Mouse (Mus musculus) T-helper 17 cell (primary cell): ENCODE data around the gene Anapc15-ps.
"Not testable (repeated sequence)": the region's sequence is repeated elsewhere in the genome, so short reads cannot be mapped to it uniquely, and the experiment has no call there.

Experiments
- in situ Hi-C, 2 experiments: fragments of 300-600 bp; cut with MboI, MseI; formaldehyde crosslinking; loops; 1 replicate in 1 of 2; 2 replicates in 1 of 2; pipeline ENCODE4 v1.15.1; 2025; ENCODE audit warnings: high pct_unique_total_duplicates in 2 of 2

Anapc15-ps gene

DNA sequence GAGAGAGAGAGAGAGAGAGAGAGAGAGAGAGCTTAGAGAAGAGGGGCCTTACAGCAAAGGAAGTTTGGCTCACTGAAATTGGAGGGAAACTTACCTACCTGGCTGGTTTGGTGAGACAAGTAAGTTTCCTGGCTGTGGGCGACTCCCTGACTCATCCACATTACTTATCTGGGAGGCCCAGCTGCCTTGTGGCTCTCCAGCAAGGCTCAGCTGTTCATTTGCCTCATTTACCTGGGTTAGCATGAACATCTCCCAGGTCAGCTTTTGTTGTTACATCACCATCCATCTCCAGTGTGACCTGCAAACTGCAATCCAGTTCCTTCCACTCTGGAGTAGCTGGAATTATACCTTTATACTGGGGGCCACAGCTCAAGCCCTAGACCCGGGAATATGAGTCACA, 41.7 kb downstream of the Anapc15-ps start:
- in situ Hi-C loops: no loop called here

DNA sequence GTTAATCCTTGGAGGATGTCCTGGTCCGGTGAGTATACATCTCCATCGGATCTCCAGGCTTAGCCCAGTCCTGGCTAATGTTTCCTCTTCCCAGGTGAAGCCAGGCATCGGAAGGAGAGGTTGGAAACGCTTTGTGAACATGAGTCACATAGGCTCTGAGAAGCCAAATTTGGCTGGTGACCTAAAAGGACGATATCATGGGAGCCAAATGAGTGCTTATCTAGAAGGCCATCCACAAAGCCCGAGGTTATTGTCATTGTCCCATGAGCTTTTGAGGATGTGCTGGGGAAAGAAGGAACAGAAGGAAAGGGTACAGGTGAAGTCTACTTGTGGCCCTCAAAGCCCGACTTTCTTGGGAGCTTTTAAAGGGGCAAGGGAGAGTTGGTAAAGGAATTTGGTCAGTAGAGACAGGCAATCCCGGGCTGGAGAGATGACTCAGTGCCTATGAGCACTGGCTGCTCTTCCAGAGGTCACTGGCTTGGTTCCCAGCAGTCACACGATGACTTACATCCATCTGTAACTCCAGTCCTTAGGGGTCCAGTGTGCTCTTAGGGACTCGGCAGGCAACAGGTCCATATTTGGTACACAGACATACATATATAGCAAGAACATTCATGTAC, 42.4 kb downstream of the Anapc15-ps start:
- in situ Hi-C loops: no loop called here

DNA sequence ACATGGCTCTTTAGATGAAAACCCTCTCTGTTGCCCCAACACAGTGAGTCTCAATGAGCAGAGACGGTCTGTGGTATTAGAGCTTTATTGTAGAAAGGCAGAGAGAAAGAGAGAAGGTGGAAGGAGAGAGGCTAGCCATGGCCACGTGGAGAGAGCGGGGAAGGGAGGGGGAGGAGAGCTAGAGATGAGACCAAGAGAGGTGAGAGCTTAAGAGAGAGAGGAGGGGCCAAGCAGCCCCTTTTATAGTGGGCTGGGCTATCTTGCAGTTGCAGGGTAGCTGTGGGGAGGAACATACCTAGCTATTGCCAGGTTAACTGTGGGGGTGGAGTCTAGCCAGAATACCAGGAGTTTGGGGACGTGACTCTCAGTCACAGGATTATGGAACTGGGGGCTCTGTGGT, 43.1 kb downstream of the Anapc15-ps start:
- in situ Hi-C loops: not testable (repeated sequence)

DNA sequence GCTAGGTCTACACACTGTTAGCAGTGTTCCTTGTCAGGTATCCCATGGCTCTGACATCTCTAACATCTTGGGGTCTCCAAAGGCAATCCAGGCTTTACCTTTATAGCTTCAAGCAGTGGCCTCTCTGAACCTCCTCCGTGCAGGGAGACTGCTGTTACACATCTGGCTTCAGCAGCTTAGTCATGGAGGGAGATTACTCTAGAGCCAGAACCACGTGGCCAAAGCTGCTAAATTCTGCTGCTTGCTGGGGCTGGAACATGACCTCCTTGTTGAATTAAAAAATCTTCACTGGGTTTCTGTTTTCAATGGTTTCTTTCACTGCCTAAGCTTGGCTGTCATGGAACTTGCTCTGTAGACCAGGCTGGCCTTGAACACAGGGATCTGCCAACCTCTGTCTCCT, 44.9 kb downstream of the Anapc15-ps start:
- in situ Hi-C loops: no loop called here

DNA sequence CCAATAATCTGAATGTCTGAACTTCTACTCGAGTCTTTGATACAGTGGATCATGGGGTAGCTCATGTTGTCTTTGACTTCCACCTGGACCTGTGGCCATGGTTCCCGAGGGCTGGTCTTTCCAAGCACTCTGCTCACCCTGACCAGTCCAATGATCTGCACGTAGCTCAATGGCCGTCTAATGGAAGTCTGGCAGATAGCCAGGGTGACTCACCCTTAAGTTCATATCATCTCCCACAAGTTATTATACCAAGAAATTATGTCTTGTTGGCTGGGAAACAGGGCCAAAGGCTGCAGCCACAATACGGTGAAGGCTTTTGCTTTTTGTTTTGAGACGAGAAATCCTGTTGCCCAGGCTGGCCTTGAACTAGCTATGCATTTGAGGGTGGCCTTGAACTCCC, 45.9 kb downstream of the Anapc15-ps start:
- in situ Hi-C loops: no loop called here

DNA sequence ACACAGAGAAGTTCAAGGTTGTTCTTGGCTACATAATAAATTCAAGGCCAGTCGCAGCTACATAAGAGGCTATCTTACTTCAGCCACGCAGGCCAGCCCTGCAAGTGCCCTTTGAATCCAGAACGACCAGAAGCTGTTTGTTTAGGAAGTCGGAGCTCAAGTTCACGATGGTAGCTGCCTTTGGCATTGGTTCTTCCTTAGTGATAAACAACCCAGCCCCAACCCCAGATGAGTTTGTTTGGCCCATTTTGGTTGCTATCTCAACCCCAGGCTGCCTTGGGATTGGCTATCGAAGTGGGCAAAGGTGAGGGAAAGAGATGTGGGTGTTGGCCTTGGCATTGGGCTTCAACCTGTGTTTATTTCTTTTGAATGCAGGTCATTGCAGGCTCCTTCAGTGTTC, 48.0 kb downstream of the Anapc15-ps start:
- in situ Hi-C loops: no loop called here

DNA sequence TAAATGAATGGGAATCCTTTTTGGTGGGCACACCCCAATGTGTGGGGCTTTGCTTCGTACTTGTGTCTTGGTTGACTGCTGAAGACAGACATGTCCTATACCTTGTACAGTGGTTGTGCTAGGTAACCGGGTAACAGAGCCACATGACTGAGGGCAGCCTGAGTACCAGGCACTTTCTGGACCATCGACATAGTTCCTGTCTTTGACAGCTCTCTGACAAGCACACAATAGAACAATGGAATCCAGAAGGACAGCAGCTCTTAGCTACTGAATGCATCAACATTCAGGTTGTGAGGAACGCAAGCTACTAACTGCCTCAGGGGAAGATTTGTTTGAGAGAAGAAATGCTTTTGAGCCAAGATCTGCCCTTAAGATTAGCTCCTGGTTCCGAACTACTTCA, 49.2 kb downstream of the Anapc15-ps start:
- in situ Hi-C loops: no loop called here

DNA sequence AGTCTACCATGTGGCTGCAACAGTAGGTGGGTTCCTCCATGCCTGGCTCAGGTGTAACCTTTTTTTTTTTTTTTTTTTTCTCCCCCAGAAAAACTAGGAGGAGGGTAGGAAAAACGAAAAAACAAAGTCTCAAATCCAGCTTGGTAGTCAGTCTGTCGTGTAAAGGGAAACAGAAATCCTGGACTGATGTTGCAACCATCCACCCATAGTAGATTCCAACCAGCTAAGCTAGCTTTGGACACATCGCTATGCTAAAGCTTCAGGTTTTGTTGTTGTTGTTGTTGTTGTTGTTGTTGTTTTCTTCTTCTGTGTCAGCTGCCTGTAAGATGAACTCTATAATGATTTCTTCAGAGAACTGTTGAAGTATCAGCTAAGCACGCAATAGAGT, 49.7 kb downstream of the Anapc15-ps start:
- in situ Hi-C loops: no loop called here
